Mouse (Mus musculus) cerebellum, adult 8-10 months (tissue): ENCODE measurements around the gene Zfp648.
A peak's percentile ranks its signal among the peaks of the same experiment; 100 is the strongest.

Source experiments
- DNase-seq: peaks from one replicate; pipeline ENCODE4 v3.0.0; 2022

Zfp648 gene

GRCm38 (mm10) chr1:154200955-154201722 lies at the start of gene Zfp648:
Gene Zfp648 (plus strand): TSS chr1:154201187.
- DNase-seq, result no peak

GRCm38 (mm10) chr1:154152539-154152938 lies 48.4 kb upstream of the Zfp648 start:
- DNase-seq, result no peak

GRCm38 (mm10) chr1:154153800-154154199 lies 47.2 kb upstream of the Zfp648 start:
- no peak for DNase-seq

- no peak for DNase-seq
These were observed 44.6 kb upstream of the Zfp648 start for GRCm38 (mm10) chr1:154156177-154157062.

GRCm38 (mm10) chr1:154157131-154157530 lies 43.9 kb upstream of the Zfp648 start:
- no peak for DNase-seq

GRCm38 (mm10) chr1:154167696-154168095 lies 33.3 kb upstream of the Zfp648 start:
- DNase-seq, result no peak

GRCm38 (mm10) chr1:154175334-154175733 lies 25.7 kb upstream of the Zfp648 start:
- DNase-seq, result no peak

- no peak for DNase-seq
These were observed 23.2 kb upstream of the Zfp648 start for GRCm38 (mm10) chr1:154177781-154178180.

GRCm38 (mm10) chr1:154178541-154179155 lies 22.3 kb upstream of the Zfp648 start:
- DNase-seq, result no peak

- DNase-seq, result peak; percentile 71
These were observed 20.0 kb upstream of the Zfp648 start for GRCm38 (mm10) chr1:154180952-154181351.

GRCm38 (mm10) chr1:154182396-154183076 lies 18.5 kb upstream of the Zfp648 start:
- DNase-seq, result no peak

- DNase-seq, result no peak
These were observed 17.8 kb upstream of the Zfp648 start for GRCm38 (mm10) chr1:154183077-154183751.

GRCm38 (mm10) chr1:154188229-154188628 lies 12.8 kb upstream of the Zfp648 start:
- no peak for DNase-seq

GRCm38 (mm10) chr1:154188631-154189030 lies 12.4 kb upstream of the Zfp648 start:
- no peak for DNase-seq

GRCm38 (mm10) chr1:154189842-154190530 lies 11.0 kb upstream of the Zfp648 start:
- DNase-seq, result peak; percentile 35

- DNase-seq, result no peak
These were observed 2.1 kb upstream of the Zfp648 start for GRCm38 (mm10) chr1:154198896-154199295.

- no peak for DNase-seq
These were observed 1.6 kb downstream of the Zfp648 start for GRCm38 (mm10) chr1:154202580-154202979.

- DNase-seq, result no peak
These were observed 2.4 kb downstream of the Zfp648 start for GRCm38 (mm10) chr1:154203386-154203785.

GRCm38 (mm10) chr1:154204652-154205573 lies 3.9 kb downstream of the Zfp648 start:
- DNase-seq, result no peak

- DNase-seq, result no peak
These were observed 19.0 kb downstream of the Zfp648 start for GRCm38 (mm10) chr1:154219991-154220390.
